Mouse (Mus musculus): ENCODE data around the gene Als2cl.

DNA sequence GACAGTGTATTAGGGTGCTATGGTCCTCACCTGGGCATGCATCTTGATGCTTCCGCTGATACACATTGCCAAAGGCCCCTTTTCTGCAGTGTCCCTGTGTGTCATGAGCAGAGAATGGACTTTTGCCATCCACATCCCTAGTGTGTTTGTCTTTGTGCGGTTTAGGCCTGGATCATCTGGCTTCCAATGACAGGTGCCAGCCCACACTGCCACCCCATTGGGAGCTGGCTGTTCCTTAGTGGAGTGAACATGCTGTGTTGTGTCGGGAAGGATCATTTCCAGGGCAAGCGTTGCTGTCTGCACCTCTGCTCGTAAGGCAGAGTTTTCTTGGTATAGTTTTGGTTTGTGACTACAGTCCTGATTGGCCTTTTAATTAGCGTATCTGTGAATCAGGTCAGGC, 21.5 kb downstream of the Als2cl start:
- no peak for TF ChIP-seq TAL1 (IDR thresholded peaks at IDR 0.05; ENCODE audit: low read length)
- TF ChIP-seq GATA1 (IDR thresholded peaks at IDR 0.05; ENCODE audit: low read length), result no peak
